Mouse (Mus musculus): ENCODE measurements around the gene Arf6.

DNA sequence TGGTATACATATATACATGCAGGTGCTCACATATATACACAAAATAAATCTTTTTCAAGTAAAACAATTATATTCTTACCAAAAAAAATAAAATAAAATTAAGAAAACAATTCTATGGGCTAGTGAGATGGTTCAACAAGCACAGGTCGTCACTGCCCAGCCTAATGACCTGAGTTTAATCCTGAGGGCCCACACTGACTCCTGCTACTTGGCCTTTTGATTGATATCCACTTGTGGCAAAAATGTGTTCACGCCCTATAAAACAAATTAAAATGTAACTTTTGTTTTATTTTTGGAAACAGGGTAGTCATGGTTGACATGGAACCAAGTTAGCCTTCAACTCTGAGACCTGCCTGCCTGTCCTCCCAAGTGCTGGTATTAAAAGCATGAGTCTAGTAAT, 22.0 kb upstream of the Arf6 start:
- TF ChIP-seq EP300 (IDR thresholded peaks at IDR 0.05): no peak
- no peak for TF ChIP-seq CTCF (IDR thresholded peaks at IDR 0.05)
